Mouse (Mus musculus) heart, adult 9 months (tissue): ENCODE data around the gene Fgfr3.

Experiments used
- DNase-seq, 2 experiments: peaks; one replicate each; pipeline ENCODE4 v3.0.0; 2022; ENCODE audit warnings: low spot score in 2 of 2

The Fgfr3 gene

DNA sequence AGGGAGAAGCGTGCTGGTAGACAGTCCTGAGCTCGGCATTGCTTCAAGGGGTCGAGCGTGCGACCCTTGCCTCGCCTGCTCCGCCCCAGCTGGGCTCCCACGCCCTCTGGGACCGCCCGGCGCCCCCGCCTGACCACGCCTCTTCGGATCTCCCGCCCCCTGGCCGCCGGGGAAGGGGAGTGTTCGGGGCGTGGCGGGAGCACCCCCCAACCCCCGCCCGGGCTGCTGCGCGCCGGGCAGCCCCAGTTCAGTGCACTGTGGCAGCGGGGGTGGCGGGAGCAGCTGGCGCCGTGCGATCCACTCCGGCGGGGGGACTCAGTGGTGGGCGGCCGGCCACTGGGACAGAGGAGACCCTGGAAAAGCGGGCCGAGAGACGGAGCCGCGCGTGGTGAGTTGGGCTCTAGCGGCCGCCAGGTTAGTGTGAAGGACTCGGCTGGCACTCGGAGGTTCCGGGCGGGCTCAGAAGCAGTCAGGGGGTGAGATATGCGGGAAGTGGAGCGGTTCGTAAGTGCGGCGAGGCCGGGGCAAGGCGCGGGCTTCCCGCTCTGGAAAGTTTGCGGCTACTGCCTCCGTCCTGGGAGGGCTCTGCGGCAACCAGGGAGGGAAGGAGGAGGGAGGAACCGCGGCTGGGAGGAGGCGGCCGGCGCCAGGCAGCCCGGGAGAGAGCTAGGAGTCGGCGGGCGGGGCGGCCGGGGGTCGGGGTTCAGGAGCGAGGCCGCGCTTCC, at the start of gene Fgfr3:
Fgfr3 (plus strand) TSS at position 134 of the 725 bp plus-strand sequence.
- DNase-seq, result peak; percentile 65 to 71

DNA sequence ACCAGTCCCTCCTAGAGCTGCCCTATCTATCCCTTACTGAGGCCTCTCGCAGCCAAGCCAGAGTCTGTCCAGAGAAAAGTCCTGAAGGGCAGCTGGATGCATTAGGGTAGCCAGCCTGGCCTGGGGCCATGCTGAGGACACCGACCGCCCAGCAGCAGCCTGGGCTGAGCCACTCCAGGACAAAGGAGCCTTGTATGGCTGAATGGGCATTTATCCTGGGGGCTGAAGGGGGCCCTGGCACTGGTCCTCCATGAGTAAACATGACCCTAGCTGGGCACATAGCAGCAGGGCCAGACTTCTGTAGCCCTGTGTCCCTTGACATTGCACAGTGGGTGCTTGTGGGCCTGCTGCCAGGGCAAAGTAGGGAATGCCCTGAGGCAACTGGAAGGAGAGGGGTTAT, 47.0 kb upstream of the Fgfr3 start:
- no peak for DNase-seq

DNA sequence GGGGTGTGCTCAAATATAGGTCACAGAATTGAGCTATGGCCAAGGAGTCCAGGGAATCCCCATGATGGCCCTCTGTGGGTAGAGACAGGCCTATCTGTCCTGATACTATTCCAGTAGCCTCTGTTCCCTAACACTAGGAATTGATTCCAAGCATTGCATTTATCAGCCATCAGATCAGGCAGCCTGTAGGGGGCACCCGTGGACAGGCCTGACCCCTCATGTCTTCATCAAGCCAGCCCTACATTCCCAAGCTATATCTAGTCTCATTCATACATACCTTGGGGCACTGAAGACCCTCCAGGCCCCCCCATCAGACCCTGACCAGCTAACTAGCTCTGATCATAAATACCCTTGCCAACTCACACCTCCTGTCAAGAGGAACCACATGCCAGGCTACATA, 45.5 kb upstream of the Fgfr3 start:
- DNase-seq, result no peak

DNA sequence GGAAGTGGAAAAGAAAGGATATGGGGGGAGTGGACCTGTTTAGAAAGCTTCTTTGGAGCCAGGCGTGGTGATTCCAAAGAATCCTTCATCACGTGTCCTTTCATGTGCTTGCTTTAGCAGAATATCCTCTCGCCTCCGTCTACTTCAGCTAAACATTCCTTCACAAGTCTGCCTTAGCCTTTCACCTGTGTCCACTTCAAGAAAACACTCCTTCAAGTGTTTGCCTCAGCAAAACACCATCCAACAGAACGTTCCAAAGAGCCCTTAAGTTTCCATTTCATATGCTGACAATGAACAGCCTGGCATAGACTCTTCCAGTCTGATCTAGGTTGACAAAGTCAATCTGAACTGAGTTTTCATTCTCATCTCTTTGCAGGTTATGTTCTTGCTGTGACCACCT, 43.2 kb upstream of the Fgfr3 start:
- no peak for DNase-seq

DNA sequence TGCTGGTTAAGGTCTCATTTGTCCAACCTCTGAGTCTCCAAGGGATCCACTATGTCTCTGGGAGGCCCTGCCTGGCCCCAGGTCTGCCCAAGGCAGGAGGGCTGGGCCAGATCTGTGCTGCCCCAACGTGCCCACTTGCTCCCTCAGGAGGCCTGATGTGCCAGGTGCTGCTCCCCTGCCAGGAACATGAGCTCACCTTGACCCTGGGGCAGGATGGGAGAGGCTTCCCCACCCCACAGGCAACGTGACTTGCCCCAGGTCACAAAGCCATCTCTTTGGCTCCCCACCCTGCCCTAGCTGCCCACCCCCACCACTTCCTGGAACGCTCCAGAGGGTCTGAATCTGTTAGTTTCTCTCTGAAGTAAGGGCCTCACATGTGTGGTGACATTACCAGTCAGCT, 40.4 kb upstream of the Fgfr3 start:
- DNase-seq, result no peak

DNA sequence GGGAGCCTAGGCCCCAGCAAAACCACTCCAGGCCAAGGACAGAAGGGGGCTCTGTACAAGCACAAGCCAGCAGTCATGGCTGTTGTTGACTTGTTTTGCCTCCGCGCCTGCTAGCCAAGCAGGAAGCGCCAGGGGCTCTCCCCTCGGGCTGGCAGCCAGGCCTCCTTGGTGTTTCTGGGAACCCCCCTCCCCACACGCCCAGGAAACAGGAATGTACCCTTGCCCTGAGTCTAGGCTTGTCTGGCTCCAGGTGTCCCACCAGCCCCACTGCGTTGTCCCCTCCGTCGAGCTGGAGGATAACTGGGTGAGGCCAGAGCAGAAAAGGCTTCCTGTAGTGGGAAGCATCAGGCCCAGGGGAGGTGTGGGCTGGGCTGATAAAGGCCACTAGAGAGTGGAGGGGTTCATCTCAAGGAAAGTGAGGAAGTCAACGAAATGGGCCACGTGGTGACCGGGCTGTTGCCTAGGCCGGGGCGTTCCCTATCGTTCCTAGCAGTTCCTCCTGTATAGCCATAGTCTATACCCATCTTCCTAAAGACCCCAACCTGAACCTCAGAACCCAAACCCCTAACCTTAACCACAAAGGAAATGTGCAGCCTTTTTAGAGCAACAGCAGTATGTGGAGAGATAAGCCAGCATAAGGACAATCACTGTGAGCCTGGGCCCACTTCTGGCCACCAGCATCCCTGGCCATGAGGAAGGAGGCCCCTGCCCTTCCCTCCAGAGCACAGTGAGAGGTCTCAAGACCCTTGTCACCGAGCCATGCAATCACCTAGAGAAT, 39.7 kb upstream of the Fgfr3 start:
- DNase-seq, result no peak

DNA sequence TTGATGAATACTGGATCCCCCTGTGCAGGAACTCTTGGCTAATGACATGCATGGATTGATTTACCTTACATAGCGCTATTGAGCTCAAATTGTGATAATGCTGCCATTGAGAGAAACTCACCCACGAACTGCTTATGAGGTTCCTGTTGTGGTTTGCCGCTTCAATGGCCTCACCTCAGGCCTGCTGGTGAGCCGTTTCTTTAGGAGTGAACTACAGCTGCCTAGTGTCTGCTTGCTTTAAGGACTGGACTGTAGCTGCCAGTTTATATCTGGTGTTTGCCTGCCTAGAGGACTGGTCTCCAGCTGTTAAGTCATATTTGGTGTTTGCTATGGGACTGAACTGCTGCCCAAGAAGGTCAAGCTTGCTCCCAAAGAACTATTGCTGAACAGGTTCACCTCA, 38.5 kb upstream of the Fgfr3 start:
- no peak for DNase-seq

DNA sequence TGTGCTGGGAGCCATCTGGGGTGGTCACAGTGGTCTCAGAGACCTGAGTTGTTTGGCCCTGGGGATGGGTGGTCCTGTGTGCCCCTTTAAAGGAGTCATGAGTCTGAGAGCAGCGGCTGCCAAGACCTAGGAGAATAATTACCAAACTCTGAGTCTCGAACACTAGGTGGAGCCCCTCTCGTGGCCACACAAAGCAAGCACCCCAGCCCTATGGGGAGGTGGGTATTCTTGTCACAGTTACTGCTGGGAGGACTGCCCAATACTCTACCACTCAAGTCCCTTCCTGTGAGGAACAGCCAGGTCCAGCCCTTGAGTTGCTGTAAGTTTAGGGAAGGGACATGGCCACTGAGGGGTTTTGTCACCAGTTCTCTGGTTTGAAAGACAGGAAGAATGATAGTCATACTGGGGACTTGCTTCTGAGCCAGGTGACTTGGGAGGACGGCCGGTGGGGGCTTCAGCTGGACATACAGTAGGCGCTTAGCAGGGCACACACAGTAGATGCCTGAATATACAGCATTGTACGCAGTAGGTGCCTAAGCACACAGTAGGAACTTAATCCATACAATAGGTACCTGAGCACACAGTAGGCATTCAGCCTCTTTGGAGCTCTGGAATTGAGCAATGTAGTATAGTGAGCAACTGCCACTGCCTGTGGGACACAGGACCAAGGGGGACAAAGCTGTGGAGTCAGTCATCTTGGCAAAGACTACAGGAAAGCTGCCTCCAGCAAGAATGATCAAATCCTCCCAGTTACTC, 37.4 kb upstream of the Fgfr3 start:
- peak; percentile 36 to 54 for DNase-seq

DNA sequence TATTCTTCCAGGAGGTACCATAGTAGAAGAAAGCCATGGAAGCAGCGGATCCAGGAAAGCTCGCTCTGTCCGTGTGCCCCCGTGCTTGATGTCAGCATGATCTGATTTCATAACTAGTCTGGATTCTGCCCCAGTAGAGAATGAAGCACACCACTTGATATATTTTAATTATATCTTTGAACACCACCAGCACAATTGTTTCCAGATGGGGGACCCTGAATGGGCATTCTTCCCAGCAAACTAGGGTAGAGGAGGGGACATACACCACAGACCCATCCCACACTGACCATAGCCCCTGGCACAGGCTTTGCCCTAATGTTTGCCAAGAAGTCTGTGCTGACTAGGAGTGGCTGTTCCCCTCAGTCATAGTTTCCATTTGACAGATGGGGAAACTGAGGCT, 36.5 kb upstream of the Fgfr3 start:
- DNase-seq, result no peak

DNA sequence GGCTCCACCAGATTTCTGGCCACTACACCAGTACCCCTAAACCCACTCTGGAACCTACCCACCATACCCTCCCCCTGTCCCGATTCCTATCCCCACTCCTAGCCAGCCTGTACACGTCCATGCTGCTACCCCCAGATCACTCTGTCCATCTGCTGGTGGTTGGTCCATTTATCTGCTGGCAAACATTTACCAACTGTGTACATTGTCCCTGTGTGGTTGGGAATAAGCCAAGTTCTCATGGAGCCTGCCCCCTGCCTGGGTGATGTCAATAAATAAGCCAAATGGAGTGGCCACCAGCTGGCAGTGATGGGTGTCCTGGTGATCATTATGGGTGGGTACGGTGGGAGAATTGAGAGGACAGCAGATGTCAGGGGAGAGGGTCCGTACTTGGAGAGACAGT, 34.3 kb upstream of the Fgfr3 start:
- DNase-seq, result no peak

DNA sequence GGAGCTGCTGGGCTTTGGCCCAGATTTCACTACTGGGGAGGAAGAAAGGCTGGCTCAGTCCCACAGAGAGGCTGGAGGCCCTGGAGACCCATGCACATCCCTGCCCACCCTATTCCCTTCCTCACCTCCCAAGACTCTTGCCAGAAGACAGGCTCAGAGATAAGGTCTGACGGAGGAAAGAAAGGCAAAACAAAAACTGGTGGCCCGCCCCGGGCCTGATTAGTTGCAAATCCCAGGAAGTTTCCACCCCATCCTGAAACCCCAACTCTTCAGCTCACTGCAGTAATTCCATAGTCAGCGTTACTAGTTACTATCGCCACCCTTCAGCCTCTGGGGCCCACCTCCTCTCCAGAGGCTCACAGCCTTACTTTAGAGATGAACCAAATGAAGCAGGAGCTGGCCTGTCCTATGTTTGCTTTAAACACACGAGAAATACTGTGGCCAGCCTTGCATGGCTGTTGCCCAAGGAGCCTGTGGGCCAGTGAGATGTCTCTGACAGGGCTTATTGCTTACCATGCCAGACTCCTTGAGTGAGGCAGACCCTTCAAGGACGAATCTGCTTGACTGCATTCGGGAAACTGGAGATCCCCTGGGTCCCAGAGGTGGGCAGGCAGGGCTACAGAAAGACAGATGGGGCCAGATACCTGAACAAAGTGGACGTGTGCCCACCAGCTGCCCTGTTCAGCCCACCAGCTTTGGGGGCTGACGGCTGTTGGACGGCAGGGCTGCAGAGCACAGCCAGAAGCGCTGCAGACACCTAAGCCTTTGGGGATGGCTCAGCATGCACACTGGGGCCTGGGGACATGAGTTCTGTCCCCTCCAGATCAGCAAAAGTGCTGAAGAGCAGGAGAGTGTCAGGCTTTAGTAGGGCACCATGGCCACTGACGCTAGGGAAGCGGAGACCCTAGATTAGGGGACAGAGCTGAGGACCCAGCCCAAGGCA, 32.9 kb upstream of the Fgfr3 start:
- DNase-seq, result peak in 1 of 2 experiments; percentile 31

DNA sequence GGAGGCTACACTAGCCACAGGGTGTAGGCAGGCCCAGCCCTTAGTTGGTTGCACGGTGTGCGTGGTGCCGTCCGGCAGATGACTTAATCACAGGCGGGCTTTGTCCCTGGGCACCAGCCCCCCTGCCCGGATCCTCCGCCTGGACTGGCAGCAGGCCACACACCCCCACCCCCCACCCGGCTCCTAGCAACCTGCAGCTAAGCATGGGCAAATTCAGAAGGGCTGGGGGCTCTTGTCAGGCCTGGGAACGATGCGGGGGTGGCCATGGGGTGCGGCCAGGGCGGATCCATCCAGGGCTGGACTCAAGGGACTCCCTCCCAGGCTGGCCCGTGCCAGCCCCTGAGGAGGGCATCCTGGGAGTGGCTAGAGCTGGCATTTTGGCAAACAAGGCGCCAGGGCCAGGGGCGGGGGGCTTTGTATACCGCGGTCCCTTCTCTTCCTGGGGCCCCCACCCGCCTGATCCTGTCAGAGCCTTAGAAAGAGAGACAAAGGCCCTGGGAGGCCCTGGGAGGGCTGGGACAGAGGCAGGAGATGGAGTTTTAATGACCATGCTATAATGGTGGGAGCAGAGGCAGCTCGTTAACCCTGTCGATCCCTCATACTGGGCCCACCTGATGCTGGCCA, 32.1 kb upstream of the Fgfr3 start:
- no peak for DNase-seq

DNA sequence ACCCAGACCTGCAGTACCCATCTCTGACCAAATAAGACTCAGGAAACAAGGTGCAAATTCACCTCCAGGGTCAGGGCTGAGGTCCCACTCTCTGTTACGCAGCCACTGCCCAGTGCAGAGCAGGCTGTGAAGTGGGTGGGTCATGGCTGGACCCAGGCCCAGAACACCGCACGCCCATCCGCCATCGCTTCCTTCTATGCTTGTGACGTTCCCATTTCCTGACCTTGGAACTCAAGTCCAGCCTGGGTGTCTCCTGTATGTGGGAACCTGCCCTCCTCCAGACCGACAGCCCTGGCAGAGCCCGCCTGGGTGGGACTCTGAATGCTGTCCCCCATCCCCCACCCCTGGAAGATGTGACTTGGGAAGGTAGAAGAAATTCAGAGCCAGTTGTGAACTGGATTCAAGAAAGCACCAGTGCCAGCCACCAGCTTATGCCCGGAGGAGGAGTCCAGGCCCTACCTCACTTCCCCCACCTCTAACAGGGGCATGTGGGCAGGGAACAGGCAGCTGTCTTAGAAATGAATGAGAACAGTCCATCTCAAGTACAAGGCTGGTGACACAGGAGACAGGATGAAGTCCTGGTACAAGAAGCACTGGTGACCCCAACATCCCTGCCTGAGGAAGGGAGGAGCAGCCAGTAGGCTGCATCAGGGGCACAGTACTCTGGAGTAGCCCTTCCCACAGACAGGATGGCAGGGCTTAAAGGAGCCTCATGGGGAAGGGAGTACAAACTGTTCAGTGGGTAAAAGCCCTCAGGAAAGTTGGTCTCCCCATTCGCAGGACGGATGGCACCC, 31.4 kb upstream of the Fgfr3 start:
- peak; percentile 78 to 86 for DNase-seq

DNA sequence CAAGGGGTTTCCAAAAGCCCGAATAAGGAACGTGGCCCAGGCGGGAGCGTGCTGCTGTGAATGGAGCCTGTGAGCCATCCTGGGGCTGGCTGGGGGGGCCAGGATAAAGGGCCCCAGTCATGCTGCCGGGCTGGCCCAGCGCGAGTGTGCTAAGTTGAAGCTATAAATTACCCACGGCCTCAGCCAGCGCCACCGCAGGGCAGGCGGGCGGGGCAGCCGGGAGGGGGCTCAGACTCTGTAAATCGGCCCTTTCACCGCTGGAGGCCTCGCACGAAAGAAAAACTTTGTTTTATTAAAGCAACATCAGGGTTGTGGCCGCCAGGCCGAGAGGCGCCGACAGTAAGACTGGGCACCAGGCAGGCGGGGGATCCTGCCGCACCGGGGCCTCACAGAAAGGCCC, 29.1 kb upstream of the Fgfr3 start:
- DNase-seq, result no peak

DNA sequence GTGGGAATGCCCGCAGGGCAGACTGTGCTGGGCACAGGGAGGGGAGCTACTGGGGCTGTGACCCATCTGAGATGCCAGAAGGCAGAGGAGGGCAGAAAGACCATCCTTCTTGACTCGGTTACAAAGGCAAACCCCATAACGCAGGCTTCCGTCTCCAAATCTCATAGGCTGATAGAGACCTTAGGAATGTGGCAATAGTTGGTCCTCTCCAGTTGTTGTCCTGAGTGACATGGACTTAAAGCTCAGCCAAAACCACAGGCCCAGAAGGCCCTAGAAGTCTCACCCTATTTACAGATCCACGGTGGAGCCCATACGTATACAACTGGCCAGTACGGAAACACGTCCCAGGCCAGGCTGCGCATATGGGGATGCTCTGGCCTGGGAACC, 27.0 kb upstream of the Fgfr3 start:
- no peak for DNase-seq

DNA sequence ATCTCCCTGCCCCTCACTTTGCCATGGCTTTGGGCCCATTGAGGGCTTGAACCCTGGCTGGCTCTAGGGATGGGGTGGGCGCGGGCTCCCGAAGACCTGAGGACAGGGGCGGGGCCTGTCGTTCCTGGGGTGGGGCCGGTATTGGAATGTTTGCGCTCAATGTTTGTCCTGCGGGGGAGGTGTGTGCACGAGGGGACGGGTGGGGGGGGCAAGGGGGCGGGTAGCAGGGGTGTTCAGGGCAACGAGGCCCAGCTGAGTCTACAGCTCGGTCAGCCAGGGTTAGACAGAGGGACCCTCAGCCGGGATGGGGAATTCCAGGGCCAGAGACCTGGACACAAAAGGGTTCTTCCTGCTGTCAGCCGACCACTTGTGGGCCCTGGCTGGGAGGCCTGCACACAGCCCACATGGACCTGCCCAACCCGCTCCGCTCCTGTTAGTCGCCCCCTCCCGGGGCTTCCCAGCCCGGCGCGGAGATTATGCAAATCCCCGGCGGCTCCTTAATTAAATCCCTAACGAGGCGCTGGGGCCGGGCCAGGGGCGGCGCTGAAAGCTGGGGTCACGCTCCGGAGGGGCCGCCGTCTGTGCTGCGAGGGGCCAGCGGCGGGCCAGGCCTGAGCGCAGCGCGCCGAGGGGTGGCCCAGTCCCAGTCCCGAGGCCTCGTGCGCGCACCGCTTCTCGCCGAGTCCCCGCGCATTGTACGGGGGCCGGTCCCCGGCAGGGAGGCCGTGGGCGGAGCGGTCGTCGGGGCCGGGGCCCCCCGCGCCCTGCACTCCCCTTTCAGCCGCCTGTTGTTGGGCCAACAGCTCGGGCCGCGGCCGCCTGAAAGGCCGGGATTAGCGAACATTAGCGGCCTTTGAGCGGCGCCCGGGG, 26.4 kb upstream of the Fgfr3 start:
- DNase-seq, result peak in 1 of 2 experiments; percentile 43

DNA sequence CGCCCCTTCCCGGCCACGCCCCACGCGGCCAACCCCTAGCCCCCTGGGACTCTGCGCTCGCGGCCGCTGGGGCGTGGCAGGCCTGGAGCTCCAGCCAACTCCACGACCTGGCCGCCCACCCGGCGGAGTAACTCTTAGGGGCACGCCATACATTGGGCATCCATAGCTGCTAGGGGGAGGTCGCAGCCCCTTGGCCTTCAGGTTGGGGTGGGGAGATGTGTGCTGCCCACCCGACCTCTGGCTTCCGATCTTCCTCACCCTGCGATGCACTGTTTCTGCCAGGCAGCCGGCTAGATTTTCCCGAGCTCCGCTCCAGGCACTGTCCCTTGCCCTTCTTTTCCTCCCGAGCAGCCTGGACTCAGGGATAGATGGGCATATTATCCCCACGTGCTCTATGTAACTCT, 25.8 kb upstream of the Fgfr3 start:
- DNase-seq, result peak in 1 of 2 experiments; percentile 31

DNA sequence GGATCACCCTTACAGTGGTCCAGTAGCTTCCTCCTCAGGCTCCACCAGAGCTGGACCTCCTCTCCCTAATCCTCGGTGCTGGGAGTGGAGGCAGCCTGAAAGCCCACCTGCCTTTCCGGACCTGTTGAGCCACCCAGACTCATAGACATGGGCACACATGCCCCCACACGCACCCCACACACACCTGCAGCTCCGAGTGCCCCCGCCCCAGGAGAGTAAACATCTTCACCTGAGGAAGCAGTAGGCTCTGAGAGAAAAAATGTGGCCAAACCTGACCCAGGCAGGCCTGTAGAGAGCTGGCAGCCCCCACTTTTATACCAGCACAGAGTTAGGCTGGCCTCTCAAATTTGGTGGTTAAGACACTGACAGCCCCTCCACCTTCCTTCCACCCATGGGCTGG, 25.0 kb upstream of the Fgfr3 start:
- DNase-seq, result no peak

DNA sequence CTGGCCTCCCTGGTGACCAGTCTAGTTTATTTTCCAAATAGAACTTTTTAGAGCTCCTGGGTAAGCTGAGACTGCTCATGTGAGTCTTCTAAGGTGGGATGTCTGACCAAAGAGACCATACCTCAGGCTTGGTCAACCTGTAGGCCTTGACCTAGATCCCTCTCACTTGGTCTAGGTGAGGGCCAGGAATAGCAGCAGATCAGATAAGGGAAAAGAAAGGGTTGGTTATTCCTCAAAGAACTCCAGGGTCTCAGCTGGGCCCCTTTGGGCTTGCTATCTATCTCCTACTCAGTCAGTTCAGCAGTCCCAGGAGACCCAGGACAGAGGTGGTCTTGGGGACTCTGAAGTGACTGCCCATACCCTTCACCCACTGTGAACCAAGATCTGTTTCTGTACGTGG, 23.9 kb upstream of the Fgfr3 start:
- no peak for DNase-seq
